Comparison of ENCODE assay signal across 8 mouse cellular contexts in genomic region chr7:75781298-75781947, GRCm38 (mm10).
DNase-seq lines count a peak whose midpoint lies in the region; ATAC-seq and TF ChIP-seq lines count a peak whose summit lies in the region.

No protein-coding gene starts in this region.

- DNase-seq in lung, adult 18-20 months: no peak
- no peak for DNase-seq in embryonic facial prominence, embryonic 14.5 days (ENCODE audit: low spot score)
- no peak for DNase-seq in thymus, postnatal 4 days
- DNase-seq in cerebellum, adult 8-10 months: no peak
- DNase-seq in ovary, adult 18-20 months (ENCODE audit: low spot score): no peak

- H3K4me3 ChIP-seq in lung, embryonic 15.5 days: peak overlapping the region; percentile 62
- H3K4me3 ChIP-seq in embryonic facial prominence, embryonic 14.5 days (ENCODE audit: low read depth, low read length): peak overlapping the region; percentile 61
- H3K4me3 ChIP-seq in intestine, postnatal 0 days (ENCODE audit: low read depth, low read length): peak overlapping the region; percentile 47
- H3K4me3 ChIP-seq in neural tube, embryonic 15.5 days (replicated peaks): peak overlapping the region; percentile 52

- no peak overlapping the region for H3K27ac ChIP-seq in lung, embryonic 15.5 days
- H3K27ac ChIP-seq in embryonic facial prominence, embryonic 14.5 days (replicated peaks; ENCODE audit: low read depth, low read length): no peak overlapping the region
- H3K27ac ChIP-seq in intestine, postnatal 0 days (ENCODE audit: low read depth, low read length): no peak overlapping the region
- no peak overlapping the region for H3K27ac ChIP-seq in neural tube, embryonic 15.5 days (replicated peaks)

- WGBS in lung, embryonic 15.5 days: 3% methylated on average over 13 of the region's 13 CpGs
- WGBS in embryonic facial prominence, embryonic 14.5 days: 4% methylated on average over 13 of the region's 13 CpGs
- 5% methylated on average over 13 of the region's 13 CpGs for WGBS in intestine, postnatal 0 days
- WGBS in neural tube, embryonic 15.5 days: 3% methylated on average over 13 of the region's 13 CpGs

- peak overlapping the region; percentile 68 for H3K4me2 ChIP-seq in lung, embryonic 15.5 days
- H3K4me2 ChIP-seq in embryonic facial prominence, embryonic 14.5 days (ENCODE audit: low read depth, low read length): peak overlapping the region; percentile 61
- H3K4me2 ChIP-seq in intestine, postnatal 0 days (replicated peaks; ENCODE audit: low read depth): peak overlapping the region; percentile 72
- H3K4me2 ChIP-seq in neural tube, embryonic 15.5 days: peak overlapping the region; percentile 81

- H3K36me3 ChIP-seq in lung, embryonic 15.5 days: peaks cover 9% of the 10 kb centered on the region; the same call in 1 of the 2 replicates
- H3K36me3 ChIP-seq in embryonic facial prominence, embryonic 14.5 days (ENCODE audit: control insufficient read depth, insufficient read depth, low read length): peaks cover 32% of the 10 kb centered on the region
- H3K36me3 ChIP-seq in intestine, postnatal 0 days (ENCODE audit: control insufficient read depth, insufficient read depth): peaks cover 8% of the 10 kb centered on the region; the same call in 1 of the 2 replicates
- H3K36me3 ChIP-seq in neural tube, embryonic 15.5 days: no peaks in the 10 kb centered on the region

- TF ChIP-seq CTCF in intestine, postnatal 0 days (IDR thresholded peaks at IDR 0.05; ENCODE audit: low read depth): no peak

- ATAC-seq in lung, embryonic 15.5 days (ENCODE audit: borderline replicate concordance, extremely low read depth, low FRiP score, low TSS enrichment): peak; percentile 20; the same call in 1 of the 2 replicates
- peak; percentile 9; the same call in 1 of the 2 replicates for ATAC-seq in embryonic facial prominence, embryonic 14.5 days (ENCODE audit: low read depth)
- ATAC-seq in intestine, postnatal 0 days: 0 out of 2 replicates have a peak, but pooled peaks have one; percentile 13
- peak; percentile 37; the same call in 1 of the 2 replicates for ATAC-seq in neural tube, embryonic 15.5 days (ENCODE audit: low FRiP score)

- H3K27me3 ChIP-seq in lung, embryonic 15.5 days: no peaks in the 10 kb centered on the region
- no peaks in the 10 kb centered on the region for H3K27me3 ChIP-seq in embryonic facial prominence, embryonic 14.5 days (replicated peaks; ENCODE audit: control insufficient read depth, insufficient read depth, low read length)
- no peaks in the 10 kb centered on the region for H3K27me3 ChIP-seq in intestine, postnatal 0 days (replicated peaks; ENCODE audit: control insufficient read depth, insufficient read depth, low read length)
- no peaks in the 10 kb centered on the region for H3K27me3 ChIP-seq in neural tube, embryonic 15.5 days (replicated peaks)

- peaks cover 11% of the 10 kb centered on the region; the same call in 1 of the 2 replicates for H3K4me1 ChIP-seq in lung, embryonic 15.5 days
- 0 out of 2 replicates have a peak, but pooled peaks cover 5% of the 10 kb centered on the region for H3K4me1 ChIP-seq in embryonic facial prominence, embryonic 14.5 days (ENCODE audit: control insufficient read depth, insufficient read depth, low read length)
- H3K4me1 ChIP-seq in intestine, postnatal 0 days (replicated peaks; ENCODE audit: control insufficient read depth, insufficient read depth, low read length): no peaks in the 10 kb centered on the region
- H3K4me1 ChIP-seq in neural tube, embryonic 15.5 days: peaks cover 3% of the 10 kb centered on the region; the same call in 1 of the 2 replicates

- H3K9ac ChIP-seq in lung, embryonic 15.5 days: peak overlapping the region; percentile 56
- H3K9ac ChIP-seq in embryonic facial prominence, embryonic 14.5 days (ENCODE audit: low read depth, low read length): peak overlapping the region; percentile 77
- H3K9ac ChIP-seq in intestine, postnatal 0 days (ENCODE audit: low read depth, low read length): peak overlapping the region; percentile 27
- peak overlapping the region; percentile 44; the same call in 1 of the 2 replicates for H3K9ac ChIP-seq in neural tube, embryonic 15.5 days (replicated peaks)

- no peaks in the 10 kb centered on the region for H3K9me3 ChIP-seq in lung, embryonic 15.5 days
- H3K9me3 ChIP-seq in embryonic facial prominence, embryonic 14.5 days (ENCODE audit: control insufficient read depth, low read length): no peaks in the 10 kb centered on the region
- H3K9me3 ChIP-seq in intestine, postnatal 0 days (ENCODE audit: control insufficient read depth): no peaks in the 10 kb centered on the region
- no peaks in the 10 kb centered on the region for H3K9me3 ChIP-seq in neural tube, embryonic 15.5 days (replicated peaks)

Comparison
In these comparisons a context has a peak if more than half of its experiments do, and no peak if none do; other contexts are left out.
1. H3K9ac ChIP-seq: peak in every context shown above with its lines; median percentile 77 in embryonic facial prominence, embryonic 14.5 days; 56 in lung, embryonic 15.5 days; 44 in neural tube, embryonic 15.5 days; 27 in intestine, postnatal 0 days.